Mouse (Mus musculus) yolk sac, embryonic 10.5 days (tissue): ENCODE data around the gene Catspere2.
A peak's percentile ranks its signal among the peaks of the same experiment; 100 is the strongest.
"Not testable (repeated sequence)": the region's sequence is repeated elsewhere in the genome, so short reads cannot be mapped to it uniquely, and the experiment has no call there.

Experiments used
- DNase-seq: peaks from one replicate; pipeline ENCODE4 v3.0.0-alpha.2; 2017; ENCODE audit warnings: low spot score

Catspere2 gene

GRCm38 (mm10) chr1:177983024-177983450, at the start of gene Catspere2:
TSS of gene Catspere2 (plus strand) at chr1:177983423.
- peak; percentile 94 for DNase-seq

- DNase-seq: not testable (repeated sequence)
Measured at GRCm38 (mm10) chr1:177940422-177940977, 42.7 kb upstream of the Catspere2 start.

DNA sequence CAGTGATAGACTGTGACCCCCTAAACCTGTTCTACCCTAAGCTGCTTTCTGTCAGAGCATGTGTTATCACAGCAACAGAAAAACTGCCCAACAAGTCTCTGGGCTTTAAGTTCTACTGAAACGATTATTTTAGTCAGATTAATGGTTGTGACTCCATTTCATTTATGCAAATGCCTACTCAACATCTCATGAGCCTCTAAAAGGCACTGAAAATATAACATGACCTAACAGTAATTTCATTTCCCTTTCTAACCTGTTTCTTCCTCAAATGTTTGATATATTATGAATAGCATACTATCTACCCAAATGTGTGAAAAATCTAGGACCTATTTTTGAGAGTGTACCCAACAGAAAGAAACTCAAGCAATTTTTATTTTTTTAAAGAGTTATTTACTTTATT, 1.9 kb upstream of the Catspere2 start:
- DNase-seq: no peak

DNA sequence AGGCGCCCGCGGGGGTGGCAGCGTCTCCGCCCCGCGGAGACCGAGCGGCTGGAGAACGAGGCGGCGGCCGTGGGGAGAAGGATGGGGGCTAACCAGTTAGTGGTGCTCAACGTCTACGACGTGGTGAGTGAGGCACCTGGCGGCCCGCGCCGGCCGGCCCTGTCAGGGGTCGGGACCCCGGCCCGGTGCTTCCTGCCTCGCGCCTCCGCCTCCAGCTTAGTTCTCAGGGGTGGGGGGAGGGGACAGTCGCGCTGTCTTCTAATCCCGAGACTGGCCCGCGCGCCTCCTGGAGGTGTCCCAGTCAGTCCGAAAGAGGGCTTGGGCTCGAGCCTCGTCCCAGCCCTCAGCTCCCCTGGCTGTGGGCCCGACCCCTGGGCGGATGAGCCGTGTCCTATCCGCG, 359 bp downstream of the Catspere2 start:
- DNase-seq: not testable (repeated sequence)

- peak; percentile 12 for DNase-seq
Measured at GRCm38 (mm10) chr1:177984206-177984605, 983 bp downstream of the Catspere2 start.

DNA sequence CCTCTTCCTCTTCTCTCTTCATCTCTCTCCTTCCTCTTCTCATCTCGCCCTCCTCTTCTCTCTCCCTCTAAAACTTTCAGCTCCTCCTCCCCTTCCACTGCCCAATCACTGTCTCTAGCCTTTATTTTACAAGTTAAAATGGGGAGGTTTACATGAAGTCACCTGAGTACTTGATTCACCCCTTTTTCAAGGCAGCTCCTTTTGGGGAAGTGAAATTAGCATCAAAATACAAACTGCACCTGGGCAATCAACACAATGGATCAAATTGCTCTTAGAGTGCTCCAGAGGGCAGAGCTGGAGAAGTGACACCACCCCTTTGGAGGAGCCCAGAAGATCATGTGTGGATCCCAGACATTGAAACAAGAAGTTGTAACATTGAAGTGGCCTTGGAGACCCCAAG, 4.3 kb downstream of the Catspere2 start:
- DNase-seq: not testable (repeated sequence)

GRCm38 (mm10) chr1:178072798-178073197, 89.6 kb downstream of the Catspere2 start:
- DNase-seq: peak; percentile 1

DNA sequence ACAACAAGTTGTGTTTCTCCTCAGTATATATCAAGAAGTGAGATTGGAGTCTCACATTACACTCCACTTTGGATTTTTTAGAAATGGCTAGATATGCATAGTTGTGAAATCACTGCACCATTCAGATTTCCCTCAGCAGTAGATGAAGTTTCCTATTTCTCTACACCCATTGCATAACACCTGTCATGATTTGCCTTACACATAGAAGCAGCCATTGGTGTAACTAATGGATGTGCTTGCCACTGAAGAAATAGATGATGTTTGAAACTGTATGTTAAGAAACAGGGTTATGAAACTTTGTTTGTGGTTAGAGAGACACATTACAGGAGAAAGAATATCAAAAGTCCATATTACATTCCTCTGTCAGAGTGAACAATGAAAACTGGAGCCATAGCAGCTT, 114.6 kb downstream of the Catspere2 start:
- not testable (repeated sequence) for DNase-seq

GRCm38 (mm10) chr1:178108514-178108913, 125.3 kb downstream of the Catspere2 start:
- not testable (repeated sequence) for DNase-seq

GRCm38 (mm10) chr1:178122236-178122635, 139.0 kb downstream of the Catspere2 start:
- DNase-seq: not testable (repeated sequence)

DNA sequence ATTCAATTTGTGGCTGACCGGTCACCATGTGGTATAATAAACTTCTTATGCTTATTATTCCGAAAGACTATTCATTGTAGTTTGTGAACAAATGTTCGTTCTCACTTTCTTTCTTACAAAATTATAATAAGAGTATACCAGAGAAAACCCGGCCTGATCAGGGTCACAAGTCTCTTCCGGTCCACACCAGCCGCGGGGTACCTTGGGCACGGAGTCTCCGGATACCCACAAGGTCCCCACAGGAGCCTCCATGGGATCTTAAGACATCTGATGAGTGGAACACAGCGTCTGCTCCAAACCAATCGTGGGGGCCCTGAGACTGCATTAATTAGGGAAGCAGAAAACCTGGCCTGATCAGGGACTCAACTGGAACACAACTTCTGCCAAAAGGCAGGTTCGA, 151.1 kb downstream of the Catspere2 start:
- DNase-seq: no peak

GRCm38 (mm10) chr1:178146513-178146912, 163.3 kb downstream of the Catspere2 start:
- DNase-seq: not testable (repeated sequence)

- DNase-seq: not testable (repeated sequence)
Measured at GRCm38 (mm10) chr1:178146915-178147314, 163.7 kb downstream of the Catspere2 start.

GRCm38 (mm10) chr1:178182251-178182650, 199.0 kb downstream of the Catspere2 start:
- DNase-seq: no peak

DNA sequence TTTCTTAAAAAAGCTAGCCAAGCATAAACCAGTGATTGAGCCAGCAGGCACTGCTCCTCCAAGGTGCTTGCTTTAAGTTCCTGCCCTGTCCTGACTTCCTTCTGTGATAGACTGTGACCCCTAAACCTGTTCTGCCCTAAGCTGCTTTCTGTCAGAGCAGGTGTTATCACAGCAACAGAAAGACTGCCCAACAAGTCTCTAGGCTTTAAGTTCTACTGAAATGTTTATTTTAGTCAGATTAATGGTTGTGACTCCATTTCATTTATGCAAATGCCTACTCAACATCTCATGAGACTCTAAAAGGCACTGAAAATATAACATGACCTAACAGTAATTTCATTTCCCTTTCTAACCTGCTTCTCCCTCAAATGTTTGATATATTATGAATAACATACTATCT, 202.4 kb downstream of the Catspere2 start:
- DNase-seq: no peak

- DNase-seq: peak; percentile 96
Measured at GRCm38 (mm10) chr1:178187216-178187791, 204.1 kb downstream of the Catspere2 start, which contains the start of gene Desi2. TSS of gene Desi2 (plus strand) at chr1:178187417.

DNA sequence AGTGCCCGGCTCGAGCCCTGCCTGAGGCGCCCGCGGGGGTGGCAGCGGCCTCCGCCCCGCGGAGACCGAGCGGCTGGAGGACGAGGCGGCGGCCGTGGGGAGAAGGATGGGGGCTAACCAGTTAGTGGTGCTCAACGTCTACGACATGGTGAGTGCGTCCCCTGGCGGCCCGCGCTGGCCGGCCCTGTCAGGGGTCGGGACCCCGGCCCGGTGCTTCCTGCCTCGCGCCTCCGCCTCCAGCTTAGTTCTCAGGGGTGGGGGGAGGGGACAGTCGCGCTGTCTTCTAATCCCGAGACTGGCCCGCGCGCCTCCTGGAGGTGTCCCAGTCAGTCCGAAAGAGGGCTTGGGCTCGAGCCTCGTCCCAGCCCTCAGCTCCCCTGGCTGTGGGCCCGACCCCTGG, 204.6 kb downstream of the Catspere2 start:
- DNase-seq: not testable (repeated sequence)

GRCm38 (mm10) chr1:178188386-178188785, 205.2 kb downstream of the Catspere2 start:
- peak; percentile 47 for DNase-seq

DNA sequence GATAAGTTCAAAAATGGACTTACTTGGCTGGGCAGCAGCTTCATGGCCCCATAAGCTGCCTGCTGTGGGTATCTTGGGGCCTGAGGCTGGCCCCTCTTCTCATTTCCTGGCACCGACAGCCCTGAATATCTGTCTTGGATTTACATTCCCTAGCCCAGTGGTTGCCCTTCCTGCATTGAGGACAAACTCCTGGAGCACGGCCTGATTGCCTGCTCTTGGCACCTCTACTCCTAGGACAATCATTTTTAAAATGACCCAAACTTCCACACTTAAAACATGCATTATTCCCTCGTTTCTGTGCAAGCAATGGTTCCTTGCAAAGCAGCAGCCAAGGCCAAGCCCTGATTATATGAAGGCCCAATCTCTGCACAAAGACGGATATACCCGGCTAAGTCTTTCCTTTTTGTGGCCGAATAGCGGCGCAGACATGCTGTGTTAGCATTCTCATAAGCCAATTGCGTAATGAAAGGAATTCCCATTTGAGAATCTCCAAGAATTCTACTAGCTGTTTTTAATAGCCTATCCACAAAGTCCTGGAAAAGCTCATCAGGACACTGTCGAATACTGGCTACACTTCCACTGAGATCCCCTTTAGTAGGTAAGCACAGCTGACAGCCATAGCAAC, 222.6 kb downstream of the Catspere2 start:
- no peak for DNase-seq

DNA sequence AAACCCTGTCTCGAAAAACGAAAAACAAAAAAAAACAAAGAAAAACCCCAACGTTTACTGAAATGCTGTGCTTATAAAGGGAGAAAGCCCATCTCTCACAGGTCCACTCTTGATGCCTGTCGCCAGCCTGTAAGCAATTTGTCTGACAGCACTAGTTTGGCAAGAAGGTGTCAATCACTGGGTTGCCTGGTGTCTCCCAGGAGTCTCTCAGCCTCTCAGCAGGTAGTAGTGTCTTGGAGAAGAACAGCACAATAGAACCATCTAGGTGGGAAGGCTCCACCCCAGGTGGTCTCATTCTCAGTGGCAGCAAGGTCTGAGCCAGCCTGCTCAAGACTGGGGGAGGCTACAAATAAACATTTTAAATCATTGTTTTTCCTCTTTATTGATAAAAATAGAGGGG, 224.6 kb downstream of the Catspere2 start:
- DNase-seq: not testable (repeated sequence)

- DNase-seq: no peak
Measured at GRCm38 (mm10) chr1:178209966-178210365, 226.7 kb downstream of the Catspere2 start.

GRCm38 (mm10) chr1:178217157-178217556, 233.9 kb downstream of the Catspere2 start:
- no peak for DNase-seq

DNA sequence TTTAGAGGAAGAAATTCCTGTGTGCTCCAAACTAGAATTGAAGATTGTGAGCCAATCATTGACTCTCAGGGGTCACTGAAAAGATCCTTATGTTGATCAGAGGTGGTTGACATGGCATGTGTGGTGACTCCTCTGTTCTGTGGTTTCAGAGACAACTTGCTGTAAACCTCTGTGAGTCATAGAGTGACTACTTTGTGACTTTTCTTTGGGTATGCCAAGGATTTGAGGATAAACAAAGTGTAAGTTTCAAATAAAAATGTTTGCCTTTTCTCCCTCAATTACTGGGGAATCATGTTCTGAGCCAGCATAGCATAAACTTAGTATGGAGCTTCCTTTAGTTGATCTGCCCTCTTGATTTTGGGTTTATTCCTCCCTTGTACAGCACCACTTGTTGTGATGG, 235.1 kb downstream of the Catspere2 start:
- no peak for DNase-seq
